Mouse (Mus musculus) lung, adult 2 months (tissue): Measurements from ENCODE around the gene Numa1. TPM values are rescaled to one million over a fixed set of nuclear protein-coding genes. Genes with fewer than 3 reads are reported as not detected.
A peak's percentile ranks its signal among the peaks of the same experiment; 100 is the strongest.
"Not testable (repeated sequence)": the region's sequence is repeated elsewhere in the genome, so short reads cannot be mapped to it uniquely, and the experiment has no call there.

Experiments
- DNase-seq: peaks from one replicate; pipeline ENCODE4 v3.0.0; 2022
- H3K4me1 ChIP-seq: fragments of 200-500 bp; 2 replicates; pipeline ENCODE4 v1.6.1; 2011; ENCODE audit warnings: low read length; ENCODE audit not compliant: control insufficient read depth, insufficient read depth
- H3K4me3 ChIP-seq: fragments of 200-500 bp; replicated peaks from 2 replicates; pipeline ENCODE3; 2011; ENCODE audit warnings: low read depth, mild to moderate bottlenecking, control low read depth, low read length; ENCODE audit errors: extremely low read depth
- CTCF ChIP-seq: fragments of 200-500 bp; IDR thresholded peaks from 2 replicates; pipeline ENCODE4 v1.5.1; 2011; ENCODE audit warnings: mild to moderate bottlenecking, low read length, control low read depth; ENCODE audit not compliant: insufficient read depth
- POLR2A ChIP-seq: fragments of 200-500 bp; IDR thresholded peaks from 2 replicates; pipeline ENCODE4 v1.6.1; 2011; ENCODE audit warnings: low read depth, mild to moderate bottlenecking, control low read depth, low read length, borderline replicate concordance; ENCODE audit errors: extremely low read depth
- WGBS: fragments of 180-500 bp; shearing (Covaris S2); methylation state at CpG from one replicate; pipeline ENCODE4 v1.1.7; 2018; 5-methylcytosine and 5-hydroxymethylcytosine counted together
- polyA plus RNA-seq: library from polyadenylated mRNA; depleted of rRNA; stranded (reverse); fragments of >200 nt; gene quantifications from 2 replicates; pipeline ENCODE4 v1.2.3, GENCODE M21; 2012

The Numa1 gene
- polyA plus RNA-seq, 1 experiment = 93.4 TPM

DNA sequence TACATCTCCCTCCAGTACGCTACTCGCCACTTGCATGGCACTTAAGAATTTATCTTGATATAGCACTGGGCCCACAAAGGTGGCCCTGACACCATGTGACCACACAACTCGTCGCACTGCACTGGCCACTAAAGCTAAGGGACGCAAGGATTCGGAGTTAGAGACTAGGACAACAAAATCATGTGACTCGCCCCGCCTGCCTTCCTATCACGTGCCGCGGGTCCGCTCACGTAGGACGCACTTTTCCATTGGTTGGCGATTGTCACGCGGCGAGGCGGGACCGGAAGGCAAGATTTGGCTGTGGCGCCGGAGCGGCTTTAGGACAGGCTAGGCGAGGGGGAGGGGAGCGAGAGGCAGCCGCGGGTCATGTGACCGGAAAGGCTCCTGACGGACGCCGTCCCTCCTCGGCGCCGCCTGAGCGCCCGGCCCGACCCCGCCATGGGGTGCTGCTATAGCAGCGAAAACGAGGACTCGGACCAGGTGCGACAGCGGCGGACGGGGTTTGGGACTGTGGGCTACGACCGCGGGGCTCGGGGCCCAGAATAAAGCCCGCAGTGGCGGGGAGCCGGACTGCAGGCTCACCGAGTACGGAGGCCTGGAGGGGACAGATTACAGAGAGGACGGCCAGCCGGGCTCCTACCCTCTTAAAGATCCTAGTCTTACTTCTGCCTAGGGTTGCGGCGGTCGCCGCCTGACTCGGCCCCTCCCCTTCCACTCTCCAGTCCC is 28.2 kb upstream of the Numa1 start, which contains the start of gene Lamtor1:
Gene Lamtor1 (plus strand): TSS at position 344 of the 726 bp plus-strand sequence.
- DNase-seq = peak; percentile 99
- TF ChIP-seq CTCF (no peak), POLR2A (peak; percentile 99)
- WGBS = under 1% methylated on average over 61 of the region's 61 CpGs
- H3K4me1 ChIP-seq = peaks cover 10% of the 10 kb centered on the region
- H3K4me3 ChIP-seq = peak within 1 kb of the TSS; percentile 84

DNA sequence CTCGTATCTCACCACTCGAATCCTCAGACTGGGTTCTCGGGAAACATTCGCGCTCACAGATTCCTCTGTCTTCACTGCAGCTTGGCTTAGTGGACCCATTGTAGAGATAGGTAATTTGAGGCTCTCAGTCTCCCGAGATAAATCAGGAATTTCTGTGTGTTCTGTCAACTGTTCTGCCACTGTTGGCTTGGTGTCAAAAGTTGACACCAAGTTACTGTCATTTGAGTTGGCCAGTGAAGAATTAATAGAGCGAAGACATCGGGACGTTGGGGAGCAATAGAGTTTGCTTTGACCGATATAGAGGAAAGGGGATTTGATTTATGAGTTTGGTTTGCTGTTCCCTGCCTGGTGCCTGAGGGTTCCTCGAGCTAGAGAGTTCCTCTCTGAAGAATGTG is 27.6 kb upstream of the Numa1 start, which contains the start of gene Tomt:
Gene Tomt (minus strand): TSS at position 73 of the 395 bp plus-strand sequence.
- 5% methylated on average over 11 of the region's 11 CpGs for WGBS
- no peak for DNase-seq
- TF ChIP-seq POLR2A (no peak), CTCF (no peak)
- Histone ChIP-seq H3K4me3 (peak within 1 kb of the TSS; percentile 84), H3K4me1 (peaks cover 10% of the 10 kb centered on the region)

DNA sequence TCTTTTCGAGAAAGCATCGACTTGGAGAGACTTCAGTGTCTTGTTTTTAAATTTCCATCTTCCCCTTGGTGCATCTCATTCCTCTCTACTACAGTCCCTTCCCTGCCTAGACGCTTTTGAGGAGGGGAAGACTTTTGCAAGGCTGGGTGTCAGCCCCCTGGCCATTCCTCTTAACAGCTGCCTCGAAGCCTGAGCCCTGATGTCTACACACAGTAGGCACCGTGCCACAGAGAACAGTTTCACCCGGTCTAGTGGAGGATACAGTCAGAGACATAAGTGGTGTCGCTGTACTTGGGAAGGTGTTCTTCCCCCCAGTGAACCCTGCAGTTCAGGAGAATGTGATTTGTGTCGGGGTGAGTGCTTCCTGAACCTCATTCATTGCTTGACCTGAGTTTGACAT is 27.2 kb upstream of the Numa1 start:
- WGBS = 32% methylated on average over 8 of the region's 8 CpGs
- H3K4me1 ChIP-seq = peaks cover 10% of the 10 kb centered on the region
- H3K4me3 ChIP-seq = peak overlapping the region; percentile 84
- TF ChIP-seq POLR2A (no peak), CTCF (no peak)
- DNase-seq = no peak

DNA sequence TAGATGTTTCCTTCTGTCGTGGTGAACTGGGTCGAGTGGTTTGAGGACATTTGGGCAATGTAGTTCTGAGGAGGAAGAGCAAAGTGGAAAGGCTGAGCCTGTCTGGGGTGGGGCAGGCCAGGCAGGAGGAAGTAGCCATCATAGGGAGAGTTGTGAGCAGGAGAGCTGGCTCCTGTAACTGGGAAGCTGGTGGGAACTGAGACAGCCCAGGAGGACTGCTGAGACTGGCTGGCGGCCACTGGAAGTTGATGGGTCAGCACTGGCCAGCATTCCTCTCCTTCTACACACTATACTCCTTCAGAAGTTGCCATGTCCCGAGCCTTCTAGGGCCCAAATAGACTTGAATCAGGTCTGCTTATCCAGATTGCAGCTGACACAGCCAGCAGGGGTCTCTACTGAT is 25.5 kb upstream of the Numa1 start:
- DNase-seq = no peak
- no peak for TF ChIP-seq CTCF
- TF ChIP-seq POLR2A = no peak
- Histone ChIP-seq H3K4me3 (no peak overlapping the region), H3K4me1 (peaks cover 10% of the 10 kb centered on the region)
- WGBS = 36% methylated on average over 4 of the region's 4 CpGs

DNA sequence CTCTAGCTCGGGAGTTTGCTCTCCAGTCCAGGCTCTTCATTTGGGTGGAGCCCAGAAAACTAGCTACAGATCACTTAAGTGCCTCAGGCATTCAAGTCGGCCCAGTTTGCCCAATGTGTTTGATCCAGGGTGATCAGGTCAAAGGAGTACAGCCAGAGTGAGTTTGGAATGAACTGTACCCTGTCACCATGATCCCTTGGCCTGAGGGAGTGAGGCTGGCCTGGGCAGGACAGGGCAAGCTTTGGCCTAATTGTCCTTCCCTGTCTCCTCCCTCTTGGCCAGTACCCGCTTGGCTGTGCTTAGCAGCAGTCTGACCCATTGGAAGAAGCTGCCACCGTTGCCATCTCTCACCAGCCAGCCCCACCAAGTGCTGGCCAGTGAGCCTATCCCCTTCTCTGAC is 23.8 kb upstream of the Numa1 start:
- TF ChIP-seq CTCF (no peak), POLR2A (no peak)
- Histone ChIP-seq H3K4me1 (peaks cover 10% of the 10 kb centered on the region), H3K4me3 (no peak overlapping the region)
- WGBS = 62% methylated on average over 4 of the region's 4 CpGs
- no peak for DNase-seq

DNA sequence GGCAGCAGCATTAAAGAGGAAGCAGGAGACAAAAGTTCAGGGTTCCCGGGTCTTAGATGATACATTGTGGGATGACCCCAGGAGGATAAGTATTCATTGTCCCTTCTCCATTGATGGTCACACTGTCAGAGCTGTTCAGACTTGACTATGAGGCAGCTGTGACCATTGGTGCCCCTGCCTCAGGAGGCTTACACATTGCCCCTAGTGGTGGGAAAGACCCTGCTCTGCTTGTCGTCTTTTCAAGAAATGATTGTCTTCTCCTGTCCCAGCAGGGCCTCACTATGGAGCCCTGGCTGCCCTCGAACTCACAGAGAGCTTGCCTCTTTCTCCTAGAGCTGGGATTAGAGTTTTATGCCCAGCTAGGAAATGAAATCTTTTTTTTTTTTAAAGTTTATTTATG is 21.9 kb upstream of the Numa1 start:
- no peak overlapping the region for H3K4me3 ChIP-seq
- no peak for TF ChIP-seq POLR2A
- no peak for TF ChIP-seq CTCF
- no peak for DNase-seq
- 65% methylated on average over 3 of the region's 3 CpGs for WGBS
- peaks cover 4% of the 10 kb centered on the region for H3K4me1 ChIP-seq

DNA sequence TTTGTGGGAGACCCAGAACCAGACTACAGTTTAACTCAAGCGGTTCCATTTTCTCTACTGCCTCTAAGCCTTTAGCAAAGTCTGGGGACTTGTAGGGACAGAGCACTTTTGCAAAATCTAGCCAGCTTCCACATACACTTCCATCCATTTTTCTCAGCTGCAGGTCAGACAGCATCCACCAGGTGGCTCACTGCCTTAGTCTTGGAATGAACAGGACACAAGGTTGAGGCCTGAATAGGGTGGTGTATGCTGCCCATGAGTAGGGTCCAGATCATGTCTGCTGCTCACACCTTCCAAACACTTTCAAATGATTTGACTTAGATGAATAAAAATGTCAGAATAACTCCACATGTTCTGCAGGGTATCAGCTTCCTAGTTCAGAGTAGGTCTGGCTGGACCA is 15.8 kb upstream of the Numa1 start:
- Histone ChIP-seq H3K4me3 (no peak overlapping the region), H3K4me1 (no peaks in the 10 kb centered on the region)
- WGBS = 29% methylated on average over 1 of the region's 1 CpGs
- peak; percentile 64 for DNase-seq
- peak; percentile 88 for TF ChIP-seq CTCF
- no peak for TF ChIP-seq POLR2A

DNA sequence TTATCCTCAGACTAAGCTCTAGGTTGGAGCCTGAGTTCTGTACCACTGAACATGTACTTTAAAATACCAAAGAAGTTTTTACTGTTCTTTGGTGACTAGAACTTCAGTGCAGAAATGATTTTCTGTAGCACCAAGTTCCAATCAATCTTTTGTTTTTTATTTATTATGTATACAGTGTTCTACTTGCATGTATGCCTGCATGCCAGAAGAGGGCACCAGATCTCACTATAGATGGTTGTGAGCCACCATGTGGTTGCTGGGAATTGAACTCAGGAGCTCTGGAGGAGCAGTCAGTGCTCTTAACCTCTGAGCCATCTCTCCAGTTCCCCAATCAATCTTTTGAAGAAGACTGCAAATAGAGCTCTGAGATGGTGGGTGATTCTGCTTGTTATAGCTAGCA is 8.0 kb upstream of the Numa1 start:
- not testable (repeated sequence) for H3K4me3 ChIP-seq, DNase-seq, H3K4me1 ChIP-seq

DNA sequence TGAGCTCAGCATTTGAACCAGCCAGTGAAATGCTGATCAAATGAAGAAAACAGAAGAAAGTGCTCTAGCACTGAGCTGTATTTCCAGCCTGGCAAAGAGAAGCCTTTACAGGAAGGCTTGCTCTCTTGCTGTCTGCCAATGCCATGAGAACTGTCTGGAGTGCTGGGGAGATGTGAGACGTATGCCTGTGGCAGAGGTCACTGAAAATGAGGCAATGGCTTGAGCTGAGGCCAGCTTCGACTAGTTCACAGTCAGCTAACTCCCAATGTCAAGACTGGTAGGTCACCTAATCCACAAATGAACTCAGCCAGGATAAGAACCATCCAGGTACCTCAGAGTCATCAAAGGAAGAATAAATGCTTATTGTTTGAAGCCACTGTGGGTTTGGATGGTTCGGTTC is 5.8 kb upstream of the Numa1 start:
- Histone ChIP-seq H3K4me1 (no peaks in the 10 kb centered on the region), H3K4me3 (no peak overlapping the region)
- WGBS = 75% methylated on average over 3 of the region's 3 CpGs
- no peak for DNase-seq
- no peak for TF ChIP-seq POLR2A
- TF ChIP-seq CTCF = no peak

DNA sequence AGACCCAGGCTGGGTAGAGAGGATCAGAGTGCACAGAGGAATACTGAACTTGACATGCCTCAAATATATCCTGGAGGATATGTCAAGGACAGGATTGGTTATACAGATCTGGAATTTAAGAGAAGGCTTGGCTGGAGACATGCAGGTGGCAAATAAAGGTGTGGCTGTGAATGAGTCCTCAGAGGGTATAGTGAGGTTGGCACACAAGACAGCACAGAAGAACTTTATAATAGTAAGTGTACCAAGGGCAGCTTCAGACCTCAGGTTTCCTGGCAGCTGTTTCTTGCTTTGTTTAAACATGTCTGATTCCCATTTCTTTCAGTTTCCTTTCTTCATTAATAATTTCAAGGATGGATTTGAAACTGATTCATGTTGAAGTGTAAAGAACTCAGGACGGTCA is 1.4 kb upstream of the Numa1 start:
- DNase-seq = no peak
- 35% methylated on average over 1 of the region's 1 CpGs for WGBS
- Histone ChIP-seq H3K4me1 (no peaks in the 10 kb centered on the region; the same call in 1 of the 2 replicates), H3K4me3 (no peak overlapping the region)
- TF ChIP-seq CTCF (no peak), POLR2A (no peak)

DNA sequence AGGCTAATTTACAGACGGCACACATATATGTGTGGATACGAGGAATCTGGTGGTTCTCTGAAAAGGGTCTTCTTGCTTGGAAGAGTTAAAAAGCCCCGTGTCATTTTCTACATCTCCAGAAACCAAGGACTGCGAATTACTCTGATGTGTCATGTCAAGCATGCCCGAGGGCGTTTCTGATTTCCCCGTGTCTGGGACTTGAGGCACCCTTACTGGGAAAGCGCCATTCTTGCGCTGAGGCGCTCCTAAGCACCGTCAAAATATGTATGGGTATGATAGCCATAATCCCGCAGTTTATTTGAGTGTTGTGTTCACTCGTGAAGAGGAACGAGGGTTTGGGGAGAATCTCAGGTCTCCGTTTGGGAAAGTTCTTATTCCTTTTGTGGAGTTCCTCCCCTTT is 611 bp upstream of the Numa1 start:
- Histone ChIP-seq H3K4me3 (peak overlapping the region; percentile 87), H3K4me1 (no peaks in the 10 kb centered on the region; the same call in 1 of the 2 replicates)
- TF ChIP-seq CTCF (no peak), POLR2A (no peak)
- no peak for DNase-seq
- WGBS = 2% methylated on average over 15 of the region's 15 CpGs
